Mouse (Mus musculus) T-helper 17 cell (primary cell): ENCODE measurements at regions not wholly inside any gene's neighbourhood (a gene's known extent, or its start where the extent isn't known, plus 50 kb on each side); places are given as distances from the start of the nearest gene placed in this dataset.

Source experiments
- in situ Hi-C, 2 experiments: fragments of 300-600 bp; cut with MboI, MseI; formaldehyde crosslinking; loops; 1 replicate in 1 of 2; 2 replicates in 1 of 2; pipeline ENCODE4 v1.15.1; 2025; ENCODE audit warnings: high pct_unique_total_duplicates in 2 of 2

- in situ Hi-C loops = no loop called here
These were observed 685.5 kb upstream of the A1bg start for GRCm38 (mm10) chr15:61608301-61608731.

GRCm38 (mm10) chr15:61599734-61600133 is 676.9 kb upstream of the A1bg start:
- in situ Hi-C loops = no loop called here

- in situ Hi-C loops = no loop called here
These were observed 673.5 kb upstream of the A1bg start for GRCm38 (mm10) chr15:61596318-61596717.

- in situ Hi-C loops = loop anchor here in 1 of 2 experiments (10.0 kb wide), 1 partner anchor 414 kb away; no protein-coding TSS in a partner anchor
These were observed 666.1 kb upstream of the A1bg start for GRCm38 (mm10) chr15:61588956-61589355.

- in situ Hi-C loops = loop anchor here in 1 of 2 experiments (10.0 kb wide), 1 partner anchor 408 kb away; no protein-coding TSS in a partner anchor
These were observed 659.5 kb upstream of the A1bg start for GRCm38 (mm10) chr15:61582335-61582734.

- in situ Hi-C loops = no loop called here
These were observed 640.5 kb upstream of the A1bg start for GRCm38 (mm10) chr15:61563347-61563746.

- in situ Hi-C loops = no loop called here
These were observed 639.4 kb upstream of the A1bg start for GRCm38 (mm10) chr15:61562252-61562651.

GRCm38 (mm10) chr15:61553908-61554307 is 631.1 kb upstream of the A1bg start:
- in situ Hi-C loops = no loop called here

- in situ Hi-C loops = no loop called here
These were observed 630.4 kb upstream of the A1bg start for GRCm38 (mm10) chr15:61553081-61553680.

GRCm38 (mm10) chr15:61551206-61551605 is 628.4 kb upstream of the A1bg start:
- in situ Hi-C loops = no loop called here

- in situ Hi-C loops = loop anchor here (5.0 to 25.0 kb wide), 6 partner anchors 96 to 1289 kb away; no protein-coding TSS in a partner anchor
These were observed 625.6 kb upstream of the A1bg start for GRCm38 (mm10) chr15:61548400-61548799.

- in situ Hi-C loops = loop anchor here (5.0 to 25.0 kb wide), 6 partner anchors 94 to 1291 kb away; no protein-coding TSS in a partner anchor
These were observed 623.8 kb upstream of the A1bg start for GRCm38 (mm10) chr15:61546608-61547007.

GRCm38 (mm10) chr15:61544074-61544473 is 621.3 kb upstream of the A1bg start:
- in situ Hi-C loops = loop anchor here (5.0 to 25.0 kb wide), 5 partner anchors 102 to 1293 kb away; no protein-coding TSS in a partner anchor

- in situ Hi-C loops = loop anchor here (5.0 to 25.0 kb wide), 5 partner anchors 99 to 1296 kb away; no protein-coding TSS in a partner anchor
These were observed 618.8 kb upstream of the A1bg start for GRCm38 (mm10) chr15:61541643-61542042.

GRCm38 (mm10) chr15:61540753-61541421 is 618.1 kb upstream of the A1bg start:
- in situ Hi-C loops = loop anchor here (5.0 to 25.0 kb wide), 5 partner anchors 99 to 1296 kb away; no protein-coding TSS in a partner anchor

GRCm38 (mm10) chr15:61538930-61539329 is 616.1 kb upstream of the A1bg start:
- in situ Hi-C loops = loop anchor here (10.0 to 25.0 kb wide), 2 partner anchors 1026 to 1298 kb away; no protein-coding TSS in a partner anchor

- in situ Hi-C loops = loop anchor here (10.0 to 25.0 kb wide), 2 partner anchors 1027 to 1299 kb away; no protein-coding TSS in a partner anchor
These were observed 615.5 kb upstream of the A1bg start for GRCm38 (mm10) chr15:61538169-61538755.

- in situ Hi-C loops = loop anchor here (10.0 to 25.0 kb wide), 2 partner anchors 1028 to 1301 kb away; no protein-coding TSS in a partner anchor
These were observed 613.5 kb upstream of the A1bg start for GRCm38 (mm10) chr15:61536332-61536716.

- in situ Hi-C loops = loop anchor here (10.0 to 25.0 kb wide), 2 partner anchors 1029 to 1302 kb away; no protein-coding TSS in a partner anchor
These were observed 613.0 kb upstream of the A1bg start for GRCm38 (mm10) chr15:61535644-61536331.

- in situ Hi-C loops = loop anchor here (10.0 to 25.0 kb wide), 2 partner anchors 1030 to 1302 kb away; no protein-coding TSS in a partner anchor
These were observed 612.4 kb upstream of the A1bg start for GRCm38 (mm10) chr15:61535180-61535579.

- in situ Hi-C loops = loop anchor here (10.0 to 25.0 kb wide), 2 partner anchors 1032 to 1304 kb away; no protein-coding TSS in a partner anchor
These were observed 610.0 kb upstream of the A1bg start for GRCm38 (mm10) chr15:61532808-61533207.
